In the genomic region with DNA sequence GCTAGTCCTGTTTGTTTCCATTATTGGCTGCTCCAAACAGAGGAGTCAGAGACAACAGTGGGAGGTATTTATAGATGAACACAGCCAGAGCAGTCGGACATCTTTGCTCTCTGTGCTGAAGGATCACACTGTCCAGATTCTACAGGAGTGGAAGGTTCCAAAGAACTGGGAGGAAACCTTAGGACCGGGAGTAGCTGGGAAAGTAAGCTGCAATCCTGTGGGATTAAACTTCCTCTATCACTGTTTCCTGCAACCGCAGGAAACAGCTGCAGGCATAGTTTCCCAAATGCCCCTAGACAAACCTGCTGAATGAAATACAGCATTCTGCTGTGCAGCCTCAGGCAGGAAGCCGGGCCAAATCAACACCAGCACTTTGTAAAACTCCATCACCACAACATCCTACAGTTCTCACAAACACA, we compare ENCODE assay signal across 9 mouse cellular contexts.
DNase-seq lines count a peak whose midpoint lies in the region; ATAC-seq and TF ChIP-seq lines count a peak whose summit lies in the region.
"Had no signal": no experiment of that assay in that cellular context is flagged by ENCODE, and none has a peak within 500 bp of the region (broad histone marks: within the 10 kb centered on the region; RNA-seq: fewer than 3 reads in every experiment).

No protein-coding gene starts in this region.

- no peak for DNase-seq in hindbrain, embryonic 10.5 days (ENCODE audit: low spot score)
- DNase-seq in lung, postnatal 0 days (ENCODE audit: low spot score): peak; percentile 45
- no peak for DNase-seq in urinary bladder, postnatal 25 days (ENCODE audit: low spot score)
- DNase-seq in left cerebral cortex, postnatal 14 days (ENCODE audit: low spot score in 2 of 2): no peak
- DNase-seq in frontal cortex, postnatal 25 days (ENCODE audit: low spot score in 2 of 2): no peak

- ATAC-seq in hindbrain, embryonic 13.5 days (ENCODE audit: low FRiP score): no peak
- no peak for ATAC-seq in forebrain, embryonic 12.5 days (ENCODE audit: low FRiP score)
- ATAC-seq in hindbrain, embryonic 16.5 days: 0 out of 2 replicates have a peak, but pooled peaks have one; percentile 9
- peak; percentile 61 for ATAC-seq in lung, postnatal 0 days

- no peak overlapping the region for H3K4me2 ChIP-seq in hindbrain, embryonic 13.5 days
- H3K4me2 ChIP-seq in forebrain, embryonic 12.5 days: no peak overlapping the region
- H3K4me2 ChIP-seq in hindbrain, embryonic 16.5 days (ENCODE audit: low read length): no peak overlapping the region
- H3K4me2 ChIP-seq in lung, postnatal 0 days (replicated peaks; ENCODE audit: low read depth, low read length): no peak overlapping the region
- H3K4me2 ChIP-seq: liver, embryonic 15.5 days had no signal

- WGBS in hindbrain, embryonic 13.5 days: 74% methylated on average over 4 of the region's 4 CpGs
- 70% methylated on average over 4 of the region's 4 CpGs for WGBS in hindbrain, embryonic 10.5 days
- WGBS in forebrain, embryonic 12.5 days: 71% methylated on average over 4 of the region's 4 CpGs
- 56% methylated on average over 4 of the region's 4 CpGs for WGBS in hindbrain, embryonic 16.5 days
- WGBS in lung, postnatal 0 days: 38% methylated on average over 4 of the region's 4 CpGs

- intact Hi-C loops in left cerebral cortex, postnatal 14 days (cut with DNase I): loop anchor here (5.0 kb wide), 1 partner anchor 77 kb away; no protein-coding TSS in a partner anchor

- H3K9me3 ChIP-seq in hindbrain, embryonic 13.5 days: no peaks in the 10 kb centered on the region
- H3K9me3 ChIP-seq in hindbrain, embryonic 10.5 days: no peaks in the 10 kb centered on the region
- H3K9me3 ChIP-seq in forebrain, embryonic 12.5 days: no peaks in the 10 kb centered on the region
- no peaks in the 10 kb centered on the region for H3K9me3 ChIP-seq in hindbrain, embryonic 16.5 days (ENCODE audit: control insufficient read depth, low read length)
- no peaks in the 10 kb centered on the region for H3K9me3 ChIP-seq in lung, postnatal 0 days (ENCODE audit: low read length)
- H3K9me3 ChIP-seq: liver, embryonic 15.5 days had no signal

- H3K36me3 ChIP-seq in hindbrain, embryonic 13.5 days: no peaks in the 10 kb centered on the region
- H3K36me3 ChIP-seq in hindbrain, embryonic 10.5 days: no peaks in the 10 kb centered on the region
- H3K36me3 ChIP-seq in forebrain, embryonic 12.5 days (replicated peaks): no peaks in the 10 kb centered on the region
- no peaks in the 10 kb centered on the region for H3K36me3 ChIP-seq in hindbrain, embryonic 16.5 days (ENCODE audit: control insufficient read depth, insufficient read depth, low read length)
- H3K36me3 ChIP-seq in lung, postnatal 0 days (ENCODE audit: insufficient read depth, low read length): no peaks in the 10 kb centered on the region

- H3K27me3 ChIP-seq in hindbrain, embryonic 13.5 days: no peaks in the 10 kb centered on the region
- H3K27me3 ChIP-seq in hindbrain, embryonic 10.5 days (ENCODE audit: insufficient read depth, poor library complexity, severe bottlenecking): no peaks in the 10 kb centered on the region
- H3K27me3 ChIP-seq in forebrain, embryonic 12.5 days: no peaks in the 10 kb centered on the region
- no peaks in the 10 kb centered on the region for H3K27me3 ChIP-seq in hindbrain, embryonic 16.5 days (replicated peaks; ENCODE audit: control insufficient read depth, insufficient read depth, low read length)
- no peaks in the 10 kb centered on the region for H3K27me3 ChIP-seq in lung, postnatal 0 days (replicated peaks; ENCODE audit: insufficient read depth, low read length)
- H3K27me3 ChIP-seq: liver, embryonic 15.5 days had no signal

- H3K4me1 ChIP-seq in hindbrain, embryonic 13.5 days (replicated peaks): peaks cover 17% of the 10 kb centered on the region
- H3K4me1 ChIP-seq in hindbrain, embryonic 10.5 days (replicated peaks): peaks cover 6% of the 10 kb centered on the region; the same call in 1 of the 2 replicates
- peaks cover 15% of the 10 kb centered on the region for H3K4me1 ChIP-seq in forebrain, embryonic 12.5 days
- peaks cover 12% of the 10 kb centered on the region; the same call in 1 of the 2 replicates for H3K4me1 ChIP-seq in hindbrain, embryonic 16.5 days (ENCODE audit: control insufficient read depth, insufficient read depth, low read depth, low read length)
- H3K4me1 ChIP-seq in lung, postnatal 0 days (ENCODE audit: insufficient read depth, low read depth, low read length): peaks cover 12% of the 10 kb centered on the region

- TF ChIP-seq CTCF in lung, postnatal 0 days (IDR thresholded peaks at IDR 0.05): no peak

- no peak overlapping the region for H3K4me3 ChIP-seq in hindbrain, embryonic 13.5 days
- no peak overlapping the region for H3K4me3 ChIP-seq in hindbrain, embryonic 10.5 days
- H3K4me3 ChIP-seq in forebrain, embryonic 12.5 days (replicated peaks): no peak overlapping the region
- H3K4me3 ChIP-seq in hindbrain, embryonic 16.5 days (ENCODE audit: low read length): no peak overlapping the region
- no peak overlapping the region for H3K4me3 ChIP-seq in lung, postnatal 0 days (ENCODE audit: low read depth, low read length)
- H3K4me3 ChIP-seq: liver, embryonic 15.5 days had no signal

- H3K27ac ChIP-seq in hindbrain, embryonic 13.5 days: peak overlapping the region; percentile 64
- no peak overlapping the region for H3K27ac ChIP-seq in hindbrain, embryonic 10.5 days
- H3K27ac ChIP-seq in forebrain, embryonic 12.5 days: 0 out of 2 replicates have a peak overlapping the region, but pooled peaks have one; percentile 11
- no peak overlapping the region for H3K27ac ChIP-seq in hindbrain, embryonic 16.5 days (ENCODE audit: low read depth, low read length)
- peak overlapping the region; percentile 51; the same call in 1 of the 2 replicates for H3K27ac ChIP-seq in lung, postnatal 0 days (ENCODE audit: low read length)
- H3K27ac ChIP-seq: liver, embryonic 15.5 days had no signal

- peak; percentile 69; the same call in 1 of the 2 replicates for TF ChIP-seq EP300 in lung, postnatal 0 days (IDR thresholded peaks at IDR 0.05)

- H3K9ac ChIP-seq in hindbrain, embryonic 13.5 days: no peak overlapping the region
- no peak overlapping the region for H3K9ac ChIP-seq in forebrain, embryonic 12.5 days
- H3K9ac ChIP-seq in hindbrain, embryonic 16.5 days (ENCODE audit: low read depth, low read length): no peak overlapping the region
- H3K9ac ChIP-seq in lung, postnatal 0 days (replicated peaks; ENCODE audit: low read depth): no peak overlapping the region
- H3K9ac ChIP-seq: liver, embryonic 15.5 days had no signal

Comparison
In these comparisons a context has a peak if more than half of its experiments do, and no peak if none do; other contexts are left out.
1. ATAC-seq: peak in hindbrain, embryonic 16.5 days (single experiment) and lung, postnatal 0 days (single experiment); none in hindbrain, embryonic 13.5 days (single experiment) and forebrain, embryonic 12.5 days (single experiment).
2. H3K27ac ChIP-seq: peak in hindbrain, embryonic 13.5 days (single experiment), forebrain, embryonic 12.5 days (single experiment) and lung, postnatal 0 days (single experiment); none in hindbrain, embryonic 10.5 days (single experiment) and hindbrain, embryonic 16.5 days (single experiment).